Mouse (Mus musculus) MEL (cell line): ENCODE measurements at regions not wholly inside any gene's neighbourhood (a gene's known extent, or its start where the extent isn't known, plus 50 kb on each side); places are given as distances from the start of the nearest gene placed in this dataset.
"Not testable (repeated sequence)": the region's sequence is repeated elsewhere in the genome, so short reads cannot be mapped to it uniquely, and the experiment has no call there.

ENCODE experiments used
- DNase-seq: peaks from one replicate; pipeline ENCODE4 v3.0.0; 2011; ENCODE audit warnings: low read depth, low spot score
- H3K27ac ChIP-seq: 2 replicates; pipeline ENCODE4 v1.5.1; 2012; ENCODE audit warnings: low read depth, mild to moderate bottlenecking, control low read depth, low read length, moderate library complexity; ENCODE audit not compliant: control insufficient read depth
- H3K27me3 ChIP-seq, 2 experiments: fragments of 150-350 bp in 1 of 2; sonication (generic) in 1 of 2; 2 replicates each; pipeline ENCODE4 v1.6.1; 2012; ENCODE audit warnings: low read length in 2 of 2, mild to moderate bottlenecking in 2 of 2, improper control_type of control experiment in 1 of 2, moderate library complexity in 1 of 2; ENCODE audit not compliant: insufficient read depth in 2 of 2, control insufficient read depth in 1 of 2
- H3K36me3 ChIP-seq, 2 experiments: 2 replicates each; pipeline ENCODE4 v1.6.1; 2012 to 2014; ENCODE audit warnings: low read length in 2 of 2, improper control_type of control experiment in 1 of 2, inconsistent platforms in 1 of 2, mild to moderate bottlenecking in 1 of 2; ENCODE audit not compliant: insufficient read depth in 2 of 2, control insufficient read depth in 1 of 2
- H3K4me1 ChIP-seq, 2 experiments: fragments of 150-350 bp in 1 of 2; sonication (generic) in 1 of 2; 2 replicates each; pipeline ENCODE4 v1.6.1; 2012; ENCODE audit warnings: low read length in 2 of 2, improper control_type of control experiment in 1 of 2, mild to moderate bottlenecking in 1 of 2; ENCODE audit not compliant: insufficient read depth in 2 of 2, control insufficient read depth in 1 of 2
- H3K4me3 ChIP-seq, 2 experiments: fragments of 150-350 bp in 1 of 2; sonication (generic) in 1 of 2; 2 replicates each; pipeline ENCODE4 v1.5.1; 2012; ENCODE audit warnings: low read depth in 2 of 2, low read length in 2 of 2, mild to moderate bottlenecking in 2 of 2, moderate library complexity in 2 of 2, control low read depth in 1 of 2, improper control_type of control experiment in 1 of 2; ENCODE audit not compliant: control insufficient read depth in 1 of 2, insufficient read depth in 1 of 2
- H3K79me2 ChIP-seq: 2 replicates; pipeline ENCODE4 v1.6.1; 2012; ENCODE audit warnings: mild to moderate bottlenecking, low read length, moderate library complexity; ENCODE audit not compliant: control insufficient read depth, poor library complexity, insufficient read depth
- H3K9ac ChIP-seq: 2 replicates; pipeline ENCODE4 v1.6.1; 2012; ENCODE audit warnings: low read depth, mild to moderate bottlenecking, control low read depth, low read length, moderate library complexity; ENCODE audit not compliant: control insufficient read depth, poor library complexity, severe bottlenecking
- H3K9me3 ChIP-seq: fragments of 150-350 bp; sonication (generic); replicated peaks from 2 replicates; pipeline ENCODE4 v1.6.1; 2012; ENCODE audit warnings: mild to moderate bottlenecking, low read length, improper control_type of control experiment, moderate library complexity; ENCODE audit not compliant: insufficient read depth
- BHLHE40 ChIP-seq: IDR thresholded peaks from 2 replicates; pipeline ENCODE4 v1.6.1; 2012; ENCODE audit warnings: low read depth, mild to moderate bottlenecking, inconsistent platforms, low read length, improper control_type of control experiment, borderline replicate concordance
- CHD1 ChIP-seq: IDR thresholded peaks from 2 replicates; pipeline ENCODE4 v1.6.1; 2012; ENCODE audit warnings: low read depth, mild to moderate bottlenecking, inconsistent platforms, low read length, improper control_type of control experiment
- CTCF ChIP-seq, 3 experiments: IDR thresholded peaks in 2 of 3; conservative IDR thresholded peaks in 1 of 3; 2 replicates each; pipeline ENCODE4 v1.5.1; 2011 to 2012; ENCODE audit warnings: low read length in 3 of 3, low read depth in 2 of 3, mild to moderate bottlenecking in 2 of 3, improper control_type of control experiment in 1 of 3, inconsistent platforms in 1 of 3, mixed read lengths in 1 of 3, moderate library complexity in 1 of 3; ENCODE audit not compliant: control insufficient read depth in 1 of 3, insufficient read depth in 1 of 3, poor library complexity in 1 of 3, severe bottlenecking in 1 of 3
- ELF1 ChIP-seq: IDR thresholded peaks from 2 replicates; pipeline ENCODE4 v1.6.1; 2014; ENCODE audit warnings: low read depth, mild to moderate bottlenecking, inconsistent platforms, low read length, improper control_type of control experiment, moderate library complexity
- ETS1 ChIP-seq: IDR thresholded peaks from 2 replicates; pipeline ENCODE4 v1.6.1; 2012; ENCODE audit warnings: low read depth, mild to moderate bottlenecking, inconsistent platforms, low read length, improper control_type of control experiment, moderate library complexity
- HCFC1 ChIP-seq: IDR thresholded peaks from 2 replicates; pipeline ENCODE4 v1.6.1; 2012; ENCODE audit warnings: low read depth, mild to moderate bottlenecking, inconsistent platforms, low read length, improper control_type of control experiment, moderate library complexity
- KAT2A ChIP-seq: conservative IDR thresholded peaks from 2 replicates; pipeline ENCODE4 v1.6.1; 2012; ENCODE audit warnings: low read depth, low read length, improper control_type of control experiment, inconsistent platforms
- MAZ ChIP-seq: IDR thresholded peaks from 2 replicates; pipeline ENCODE4 v1.6.1; 2012; ENCODE audit warnings: low read depth, mild to moderate bottlenecking, inconsistent platforms, low read length, improper control_type of control experiment
- RCOR1 ChIP-seq: IDR thresholded peaks from 2 replicates; pipeline ENCODE4 v1.6.1; 2012; ENCODE audit warnings: low read depth, mild to moderate bottlenecking, inconsistent platforms, low read length, improper control_type of control experiment
- SIN3A ChIP-seq: IDR thresholded peaks from 2 replicates; pipeline ENCODE4 v1.6.1; 2012; ENCODE audit warnings: low read length, improper control_type of control experiment, inconsistent platforms
- SMC3 ChIP-seq: IDR thresholded peaks from 2 replicates; pipeline ENCODE4 v1.6.1; 2011; ENCODE audit warnings: low read depth, low read length, improper control_type of control experiment
- UBTF ChIP-seq: IDR thresholded peaks from 2 replicates; pipeline ENCODE4 v1.6.1; 2012; ENCODE audit warnings: low read depth, mild to moderate bottlenecking, inconsistent platforms, low read length, improper control_type of control experiment, moderate library complexity, borderline replicate concordance; ENCODE audit not compliant: insufficient read depth
- ZC3H11A ChIP-seq: IDR thresholded peaks from 2 replicates; pipeline ENCODE4 v1.6.1; 2012; ENCODE audit warnings: low read depth, mild to moderate bottlenecking, inconsistent platforms, low read length, improper control_type of control experiment
- ZKSCAN1 ChIP-seq: IDR thresholded peaks from 2 replicates; pipeline ENCODE4 v1.6.1; 2012; ENCODE audit warnings: low read depth, mild to moderate bottlenecking, inconsistent platforms, low read length, improper control_type of control experiment, moderate library complexity
- ZNF384 ChIP-seq: IDR thresholded peaks from 2 replicates; pipeline ENCODE4 v1.6.1; 2012; ENCODE audit warnings: low read depth, mild to moderate bottlenecking, inconsistent platforms, low read length, improper control_type of control experiment

- not testable (repeated sequence) for H3K36me3 ChIP-seq, H3K79me2 ChIP-seq, H3K27ac ChIP-seq, H3K27me3 ChIP-seq, H3K9me3 ChIP-seq, H3K4me3 ChIP-seq, H3K9ac ChIP-seq, H3K4me1 ChIP-seq
- peak; percentile 45 for DNase-seq
- TF ChIP-seq SMC3 (peak; percentile 20; the same call in 1 of the 2 replicates), CTCF (IDR thresholded peaks at IDR 0.05 in 2 of 3, conservative IDR thresholded peaks at IDR 0.05 in 1 of 3; ENCODE audit: control insufficient read depth in 1 of 3, insufficient read depth in 1 of 3, low read depth in 2 of 3, low read length in 3 of 3, poor library complexity in 1 of 3, severe bottlenecking in 1 of 3) (peak in 1 of 3 experiments; percentile 10; a peak in 1 of 6 replicates)
Observed at GRCm38 (mm10) chr8:83803312-83803711, 62.2 kb upstream of the Adgre5 start.

DNA sequence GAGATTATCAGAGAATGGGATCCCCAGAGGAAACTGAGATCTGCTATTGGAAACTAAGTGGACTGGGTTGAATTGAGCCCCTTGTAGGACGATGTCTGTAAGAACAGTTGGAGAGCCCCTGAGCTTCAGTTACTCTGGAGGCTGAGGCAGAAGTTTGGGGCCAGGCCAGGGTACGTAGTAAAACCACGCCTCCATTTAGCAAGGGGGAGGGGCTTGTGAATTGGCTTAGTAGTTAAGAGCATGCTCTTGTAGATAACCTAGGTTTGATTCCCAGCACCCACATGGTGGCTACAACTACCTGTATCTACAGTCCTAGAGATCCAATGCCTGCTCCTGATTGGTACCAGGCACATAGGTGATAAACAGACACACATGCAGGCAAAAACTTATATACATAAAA, 61.4 kb upstream of the Adgre5 start:
- H3K27me3 ChIP-seq: peaks cover 0 to 3% of the 10 kb centered on the region in 2 experiments; a peak in 3 of 4 replicates
- DNase-seq: peak; percentile 76
- TF ChIP-seq SIN3A: no peak
- no peak for TF ChIP-seq ETS1
- TF ChIP-seq CHD1: no peak
- TF ChIP-seq ZC3H11A: no peak

DNA sequence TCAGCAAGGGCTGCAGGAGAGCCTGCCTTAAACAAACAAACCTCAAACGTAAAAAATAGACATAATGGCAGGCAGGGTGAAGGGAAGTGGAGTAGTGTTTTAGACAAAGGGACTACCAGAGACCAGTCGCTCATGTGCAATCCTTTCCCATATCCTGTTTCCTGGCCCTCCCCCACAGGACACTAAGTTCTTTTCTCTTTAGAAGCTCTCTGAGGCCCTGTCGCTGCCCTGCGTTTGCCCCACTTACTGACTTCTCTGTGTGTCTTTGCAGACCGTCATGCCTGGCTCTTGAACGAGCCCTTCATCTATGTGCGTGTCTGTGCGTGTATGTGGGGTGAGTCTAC, 58.5 kb upstream of the Adgre5 start:
- Histone ChIP-seq H3K9ac (no peak overlapping the region), H3K4me1 (no peaks in the 10 kb centered on the region; a peak in 1 of 4 replicates), H3K79me2 (no peaks in the 10 kb centered on the region), H3K27me3 (peaks cover 2 to 5% of the 10 kb centered on the region in 2 experiments; a peak in 3 of 4 replicates), H3K27ac (no peak overlapping the region), H3K9me3 (no peaks in the 10 kb centered on the region), H3K4me3 (no peak overlapping the region), H3K36me3 (no peaks in the 10 kb centered on the region)
- no peak for TF ChIP-seq ZKSCAN1
- TF ChIP-seq BHLHE40: no peak
- no peak for TF ChIP-seq UBTF
- no peak for TF ChIP-seq ELF1
- TF ChIP-seq ETS1: no peak
- no peak for TF ChIP-seq MAZ
- no peak for TF ChIP-seq ZNF384
- no peak for TF ChIP-seq KAT2A
- TF ChIP-seq HCFC1: no peak
- TF ChIP-seq RCOR1: no peak
- DNase-seq: no peak

More for the DNA sequence above, 61.4 kb upstream of the Adgre5 start:
- Histone ChIP-seq H3K79me2 (no peaks in the 10 kb centered on the region), H3K4me3 (no peak overlapping the region), H3K27ac (no peak overlapping the region), H3K4me1 (no peaks in the 10 kb centered on the region; a peak in 1 of 4 replicates), H3K9ac (no peak overlapping the region), H3K9me3 (no peaks in the 10 kb centered on the region), H3K36me3 (no peaks in the 10 kb centered on the region)
